In the genomic region with DNA sequence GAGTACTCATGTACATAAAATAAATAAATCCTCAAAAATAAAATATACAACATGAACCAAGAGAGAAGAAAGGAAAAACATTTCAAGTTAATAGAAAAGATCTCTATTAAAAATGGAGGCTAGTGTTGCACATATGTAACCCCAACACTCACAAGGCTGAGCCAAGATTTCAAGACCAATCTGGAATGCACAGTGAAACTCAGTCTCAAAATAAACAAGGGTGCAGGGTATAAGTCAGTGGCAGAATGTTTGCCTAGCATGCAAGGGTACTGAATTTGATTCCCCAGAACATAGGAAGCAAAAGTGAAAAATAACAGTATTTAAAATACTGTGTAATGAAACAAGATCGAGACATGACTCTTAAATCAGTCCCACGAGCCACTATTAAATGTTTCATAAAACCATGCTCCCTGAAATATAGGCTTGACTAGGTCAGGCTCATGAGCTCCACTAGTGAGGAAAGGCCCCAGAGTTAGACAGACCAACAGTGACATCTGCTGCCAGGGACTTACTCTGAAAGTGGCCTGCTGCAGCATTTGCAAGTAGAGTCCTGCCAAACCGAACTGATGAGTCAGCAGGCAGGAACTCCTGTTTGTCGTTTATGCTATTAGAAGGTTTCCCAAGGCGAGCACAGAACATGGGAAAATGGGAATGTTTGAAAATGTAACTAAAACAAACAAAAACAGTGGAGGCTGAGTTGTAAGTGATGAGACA, we compare ENCODE assay signal across 8 mouse cellular contexts.
DNase-seq lines count a peak whose midpoint lies in the region; ATAC-seq lines count a peak whose summit lies in the region.

No protein-coding gene starts in this region.

- no peaks in the 10 kb centered on the region for H3K9me3 ChIP-seq in limb, embryonic 10.5 days (replicated peaks)
- no peaks in the 10 kb centered on the region for H3K9me3 ChIP-seq in neural tube, embryonic 11.5 days (ENCODE audit: control insufficient read depth, low read length)

- H3K9ac ChIP-seq in neural tube, embryonic 11.5 days (ENCODE audit: low read length), result no peak overlapping the region

- ATAC-seq in neural tube, embryonic 11.5 days (ENCODE audit: insufficient read depth, low FRiP score, low TSS enrichment), result no peak

- WGBS in limb, embryonic 10.5 days, result 44% methylated on average over 5 of the region's 5 CpGs
- WGBS in neural tube, embryonic 11.5 days, result 57% methylated on average over 5 of the region's 5 CpGs

- no peaks in the 10 kb centered on the region for H3K27me3 ChIP-seq in limb, embryonic 10.5 days (ENCODE audit: low read depth, poor library complexity, severe bottlenecking)
- no peaks in the 10 kb centered on the region for H3K27me3 ChIP-seq in neural tube, embryonic 11.5 days (ENCODE audit: control insufficient read depth, insufficient read depth, low read length)

- H3K4me1 ChIP-seq in limb, embryonic 10.5 days, result peaks cover 22% of the 10 kb centered on the region
- H3K4me1 ChIP-seq in neural tube, embryonic 11.5 days (ENCODE audit: control insufficient read depth, insufficient read depth, low read length), result no peaks in the 10 kb centered on the region

- peak; percentile 42 for DNase-seq in R1 (ENCODE audit: low read depth, low spot score)
- DNase-seq in cerebellum, postnatal 25 days, result peak; percentile 12 to 36
- DNase-seq in gastrocnemius, postnatal 4 days (ENCODE audit: low spot score in 2 of 2), result peak; percentile 44 to 79
- peak; percentile 41 to 51 for DNase-seq in kidney, adult 8-10 months
- peak; percentile 70 for DNase-seq in limb, embryonic 10.5 days (ENCODE audit: low spot score)
- DNase-seq in neural tube, embryonic 11.5 days (ENCODE audit: low spot score), result peak; percentile 41
- DNase-seq in urinary bladder, postnatal 25 days (ENCODE audit: low spot score), result peak; percentile 57
- no peak for DNase-seq in thymus, postnatal 10 days (ENCODE audit: low spot score in 2 of 2)

- H3K4me2 ChIP-seq in neural tube, embryonic 11.5 days (ENCODE audit: low read depth), result no peak overlapping the region

- H3K36me3 ChIP-seq in limb, embryonic 10.5 days, result no peaks in the 10 kb centered on the region
- H3K36me3 ChIP-seq in neural tube, embryonic 11.5 days (ENCODE audit: control insufficient read depth, insufficient read depth, low read length), result no peaks in the 10 kb centered on the region

- no peak overlapping the region for H3K4me3 ChIP-seq in limb, embryonic 10.5 days
- H3K4me3 ChIP-seq in neural tube, embryonic 11.5 days (ENCODE audit: low read depth, low read length), result no peak overlapping the region

- peak overlapping the region; percentile 54 for H3K27ac ChIP-seq in limb, embryonic 10.5 days
- H3K27ac ChIP-seq in neural tube, embryonic 11.5 days (ENCODE audit: low read depth, low read length), result no peak overlapping the region

Comparison
In these comparisons a context has a peak if more than half of its experiments do, and no peak if none do; other contexts are left out.
1. DNase-seq: peak in R1 (single experiment), cerebellum, postnatal 25 days (2 of 2), gastrocnemius, postnatal 4 days (2 of 2), kidney, adult 8-10 months (2 of 2), limb, embryonic 10.5 days (single experiment), neural tube, embryonic 11.5 days (single experiment) and urinary bladder, postnatal 25 days (single experiment); none in thymus, postnatal 10 days (0 of 2).